Mouse (Mus musculus): ENCODE measurements around the gene Plppr5. TPM values are rescaled to one million over a fixed set of nuclear protein-coding genes. Genes with fewer than 3 reads are reported as not detected.

Gene Plppr5
- polyA plus RNA-seq, 1 experiment from 2014 or later = 8.8 TPM

DNA sequence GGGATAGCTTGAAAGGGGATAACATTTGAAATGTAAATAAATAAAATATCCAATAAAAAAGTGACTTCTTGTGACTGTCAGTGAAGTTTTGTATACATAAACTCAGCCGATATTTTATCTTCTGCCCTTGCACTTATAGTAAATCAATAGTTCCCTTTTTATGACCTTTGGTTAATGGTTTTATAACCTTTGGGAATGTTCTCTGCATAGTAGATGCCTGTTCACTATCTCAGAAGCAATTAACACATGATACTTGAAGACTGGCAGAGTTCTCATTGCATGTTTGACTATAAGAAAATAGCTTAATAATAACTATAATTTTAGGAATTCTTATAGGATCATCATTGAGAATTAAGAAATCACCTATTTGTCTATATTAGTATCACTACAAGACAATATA, 150.9 kb downstream of the Plppr5 start:
- WGBS = 90% methylated on average over 1 of the region's 1 CpGs
- no peak overlapping the region for H3K9ac ChIP-seq (ENCODE audit: low read depth, low read length)
- H3K4me2 ChIP-seq (ENCODE audit: low read length) = no peak overlapping the region
- no peak overlapping the region for H3K4me3 ChIP-seq (ENCODE audit: low read length)
- ATAC-seq = no peak
- no peak overlapping the region for H3K27ac ChIP-seq (ENCODE audit: low read depth, low read length)
- no peaks in the 10 kb centered on the region for H3K36me3 ChIP-seq (ENCODE audit: control insufficient read depth, insufficient read depth, low read length)
- H3K9me3 ChIP-seq (ENCODE audit: control insufficient read depth, low read length) = no peaks in the 10 kb centered on the region
- H3K27me3 ChIP-seq (replicated peaks; ENCODE audit: control insufficient read depth, insufficient read depth, low read length) = no peaks in the 10 kb centered on the region
- H3K4me1 ChIP-seq (ENCODE audit: control insufficient read depth, insufficient read depth, low read depth, low read length) = no peaks in the 10 kb centered on the region

GRCm38 (mm10) chr3:117728136-117728535, 153.5 kb downstream of the Plppr5 start:
- Histone ChIP-seq H3K9me3 (ENCODE audit: control insufficient read depth, low read length) (no peaks in the 10 kb centered on the region), H3K27me3 (replicated peaks; ENCODE audit: control insufficient read depth, insufficient read depth, low read length) (no peaks in the 10 kb centered on the region), H3K4me1 (ENCODE audit: control insufficient read depth, insufficient read depth, low read depth, low read length) (peaks cover 5% of the 10 kb centered on the region; the same call in 1 of the 2 replicates), H3K4me3 (ENCODE audit: low read length) (no peak overlapping the region), H3K9ac (ENCODE audit: low read depth, low read length) (no peak overlapping the region), H3K27ac (ENCODE audit: low read depth, low read length) (no peak overlapping the region), H3K36me3 (ENCODE audit: control insufficient read depth, insufficient read depth, low read length) (no peaks in the 10 kb centered on the region), H3K4me2 (ENCODE audit: low read length) (no peak overlapping the region)
- 51% methylated on average over 1 of the region's 1 CpGs for WGBS
- no peak for ATAC-seq

GRCm38 (mm10) chr3:117729121-117730072, 154.8 kb downstream of the Plppr5 start:
- Histone ChIP-seq H3K9me3 (ENCODE audit: control insufficient read depth, low read length) (no peaks in the 10 kb centered on the region), H3K9ac (ENCODE audit: low read depth, low read length) (no peak overlapping the region), H3K4me3 (ENCODE audit: low read length) (no peak overlapping the region), H3K36me3 (ENCODE audit: control insufficient read depth, insufficient read depth, low read length) (no peaks in the 10 kb centered on the region), H3K27ac (ENCODE audit: low read depth, low read length) (no peak overlapping the region), H3K4me2 (ENCODE audit: low read length) (no peak overlapping the region), H3K4me1 (ENCODE audit: control insufficient read depth, insufficient read depth, low read depth, low read length) (peaks cover 5% of the 10 kb centered on the region; the same call in 1 of the 2 replicates), H3K27me3 (replicated peaks; ENCODE audit: control insufficient read depth, insufficient read depth, low read length) (no peaks in the 10 kb centered on the region)
- ATAC-seq = peak; percentile 34; the same call in 1 of the 2 replicates
- 50% methylated on average over 9 of the region's 9 CpGs for WGBS

DNA sequence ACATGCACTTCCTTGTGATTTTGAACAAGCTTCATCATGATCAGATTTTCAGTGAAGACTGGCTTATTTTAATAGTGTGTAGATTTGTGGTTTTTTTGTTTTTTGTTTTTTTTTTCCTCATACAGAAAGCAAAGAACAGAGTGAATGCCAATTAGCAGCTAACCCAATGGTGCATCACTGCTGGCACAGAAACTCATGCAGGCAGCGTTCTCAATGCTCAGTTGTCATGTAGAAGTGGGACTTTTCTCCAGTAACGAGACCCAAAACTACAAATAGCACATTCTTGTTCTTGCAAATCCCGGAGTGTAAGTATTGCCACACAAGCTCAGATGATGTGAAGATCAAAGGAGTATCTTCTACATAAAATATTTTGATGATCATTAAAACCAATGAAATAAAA, 156.9 kb downstream of the Plppr5 start:
- ATAC-seq = no peak

GRCm38 (mm10) chr3:117732661-117733060, 158.0 kb downstream of the Plppr5 start:
- Histone ChIP-seq H3K27me3 (replicated peaks; ENCODE audit: control insufficient read depth, insufficient read depth, low read length) (no peaks in the 10 kb centered on the region), H3K27ac (ENCODE audit: low read depth, low read length) (no peak overlapping the region), H3K4me2 (ENCODE audit: low read length) (no peak overlapping the region), H3K9me3 (ENCODE audit: control insufficient read depth, low read length) (no peaks in the 10 kb centered on the region), H3K9ac (ENCODE audit: low read depth, low read length) (no peak overlapping the region), H3K36me3 (ENCODE audit: control insufficient read depth, insufficient read depth, low read length) (no peaks in the 10 kb centered on the region), H3K4me1 (ENCODE audit: control insufficient read depth, insufficient read depth, low read depth, low read length) (peaks cover 5% of the 10 kb centered on the region; the same call in 1 of the 2 replicates), H3K4me3 (ENCODE audit: low read length) (no peak overlapping the region)
- no peak for ATAC-seq
- WGBS = 52% methylated on average over 4 of the region's 4 CpGs

More for the DNA sequence above, 156.9 kb downstream of the Plppr5 start:
- Histone ChIP-seq H3K27me3 (replicated peaks; ENCODE audit: control insufficient read depth, insufficient read depth, low read length) (no peaks in the 10 kb centered on the region), H3K9ac (ENCODE audit: low read depth, low read length) (no peak overlapping the region), H3K4me2 (ENCODE audit: low read length) (no peak overlapping the region), H3K36me3 (ENCODE audit: control insufficient read depth, insufficient read depth, low read length) (no peaks in the 10 kb centered on the region), H3K9me3 (ENCODE audit: control insufficient read depth, low read length) (no peaks in the 10 kb centered on the region), H3K27ac (ENCODE audit: low read depth, low read length) (no peak overlapping the region), H3K4me3 (ENCODE audit: low read length) (no peak overlapping the region), H3K4me1 (ENCODE audit: control insufficient read depth, insufficient read depth, low read depth, low read length) (peaks cover 5% of the 10 kb centered on the region; the same call in 1 of the 2 replicates)
- 51% methylated on average over 3 of the region's 3 CpGs for WGBS

Other genes with a start within 250 kb of the Plppr5 start
- 37.3 and 41.3 TPM in 2 replicates for gene Plppr4, start 214.0 kb upstream of the Plppr5 start, polyA plus RNA-seq (2015; fragmentation: Nextera tagmentation; extraction: Ambion mirVana)